Mouse (Mus musculus): ENCODE measurements around the gene Samd9l.

GRCm38 (mm10) chr6:3427047-3427446, 27.7 kb upstream of the Samd9l start:
- no peak for TF ChIP-seq POLR2A (IDR thresholded peaks at IDR 0.05; ENCODE audit: low read depth, low read length)
- no peak for TF ChIP-seq CTCF (conservative IDR thresholded peaks at IDR 0.05; ENCODE audit: insufficient read depth, insufficient read length, low read depth, low read length)
